Mouse (Mus musculus) central nervous system, embryonic 14 days (tissue): ENCODE data around the gene S100z. TPM values are rescaled to one million over a fixed set of nuclear protein-coding genes. Genes with fewer than 3 reads are reported as not detected.

Experiments
- polyA plus RNA-seq: library from polyadenylated mRNA; depleted of rRNA; stranded (reverse); fragments of >200 nt; gene quantifications from 2 replicates; pipeline ENCODE4 v1.2.3, GENCODE M21; 2012; rRNA removed

S100z gene
- not detected in 2 replicates for polyA plus RNA-seq

DNA sequence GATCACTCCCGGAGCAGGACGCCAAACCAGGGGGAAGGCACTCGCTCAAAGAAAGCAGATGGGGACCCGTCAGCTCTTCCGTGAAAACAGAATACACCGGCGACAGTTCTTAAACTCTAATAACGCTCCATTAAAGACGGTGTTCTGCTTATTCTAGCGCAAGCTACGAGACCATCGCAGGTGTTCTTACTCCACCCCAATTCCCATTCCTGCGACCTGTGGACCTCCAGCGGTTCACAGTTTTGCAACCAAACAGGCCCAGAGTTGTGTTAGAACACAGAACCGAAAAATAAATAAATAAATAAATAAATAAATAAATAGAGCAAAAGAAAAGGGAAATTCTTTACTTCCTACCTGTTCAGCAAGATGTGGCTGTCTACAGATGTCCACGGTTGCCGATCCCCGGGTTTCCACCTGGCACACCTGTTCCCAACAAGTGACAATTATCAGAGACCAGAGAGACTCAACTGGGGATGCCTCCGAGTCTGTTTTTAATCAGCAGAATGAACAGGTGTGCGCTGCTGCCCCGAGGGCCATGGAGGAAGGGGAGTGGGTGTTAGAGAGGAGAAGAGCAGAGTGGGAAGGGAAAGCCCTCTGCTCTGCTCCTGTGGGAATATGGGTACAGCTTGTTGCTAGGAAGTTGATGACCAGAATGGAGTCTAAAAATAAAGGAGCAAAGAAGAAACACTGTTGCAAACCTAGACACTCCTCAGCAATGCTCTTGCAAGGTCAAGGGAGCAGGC lies at the start of gene S100z:
Gene S100z (minus strand): TSS at position 51 of the 743 bp plus-strand sequence.

GRCm38 (mm10) chr13:95524674-95525491 lies 46.4 kb upstream of the S100z start, which contains the start of gene F2rl1:
Gene F2rl1, minus strand, starts transcription at chr13:95525227.

DNA sequence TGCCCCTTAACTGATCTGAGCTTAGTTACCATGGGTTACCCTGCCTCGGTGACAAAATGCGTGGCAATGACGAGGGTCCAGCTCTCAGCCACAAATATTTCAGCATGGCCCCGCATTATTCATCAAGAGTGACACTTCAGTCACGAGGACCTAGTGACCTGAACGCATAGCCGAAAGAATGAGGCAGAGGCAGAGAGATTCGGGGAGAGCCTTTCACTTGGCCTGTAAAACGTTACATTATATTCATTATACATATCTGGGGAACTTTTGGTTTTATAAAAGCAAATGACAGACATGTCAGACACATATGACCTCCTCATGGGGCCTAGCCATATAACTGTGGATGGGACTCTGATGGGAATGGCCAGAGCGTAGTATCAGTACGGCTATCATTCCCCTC lies 33.7 kb downstream of the S100z start, which contains the start of gene Crhbp:
Gene Crhbp (minus strand): TSS at position 101 of the 400 bp plus-strand sequence.

Other genes with a start within 250 kb of the S100z start
- gene Pde8b, start 228.4 kb downstream of the S100z start, polyA plus RNA-seq, result 4.9 and 5.8 TPM in 2 replicates
- 46.1 and 52.1 TPM in 2 replicates for gene Zbed3, start 155.1 kb downstream of the S100z start, polyA plus RNA-seq
- 35.0 and 38.2 TPM in 2 replicates for gene Aggf1, start 103.4 kb downstream of the S100z start, polyA plus RNA-seq
- 1.6 and 2.4 TPM in 2 replicates for gene Crhbp, start 33.8 kb downstream of the S100z start, polyA plus RNA-seq
- 0.22 and 1.4 TPM in 2 replicates for gene F2rl1, start 46.5 kb upstream of the S100z start, polyA plus RNA-seq
- gene F2r, start 139.8 kb upstream of the S100z start, polyA plus RNA-seq, result 31.5 and 32.9 TPM in 2 replicates
- gene F2rl2, start 218.1 kb upstream of the S100z start, polyA plus RNA-seq, result 0.38 and 0.63 TPM in 2 replicates